Mouse (Mus musculus) spleen, postnatal 36 days (tissue): ENCODE data around the gene Calml4.

Source experiments
- DNase-seq, 2 experiments: peaks; one replicate each; pipeline ENCODE4 v3.0.0; 2022; ENCODE audit warnings: low spot score in 2 of 2, mixed read lengths in 1 of 2

The Calml4 gene

DNA sequence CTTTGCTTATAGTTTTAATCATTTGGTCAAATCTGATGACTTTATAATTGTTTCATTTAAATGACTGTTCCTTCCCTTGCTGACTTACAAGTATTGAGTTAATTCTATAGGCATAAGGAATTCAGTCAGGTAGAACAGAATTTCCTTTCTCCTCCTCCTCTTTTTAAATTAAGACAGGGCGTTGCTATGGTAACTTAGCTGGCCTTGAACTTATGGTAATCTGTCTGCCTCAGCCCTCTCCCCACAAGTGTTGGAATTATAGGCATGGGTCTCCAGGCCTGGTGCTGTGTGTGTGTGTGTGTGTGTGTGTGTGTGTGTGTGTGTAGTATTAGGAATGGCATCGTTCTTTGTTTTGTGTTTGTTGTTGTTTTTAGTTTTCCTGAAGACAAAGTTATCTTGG, 43.9 kb downstream of the Calml4 start:
- DNase-seq = no peak

- DNase-seq = no peak
These were observed 46.0 kb downstream of the Calml4 start for GRCm38 (mm10) chr9:62903841-62904240.

GRCm38 (mm10) chr9:62905039-62905438, 47.2 kb downstream of the Calml4 start:
- DNase-seq = no peak

- DNase-seq = no peak
These were observed 55.6 kb downstream of the Calml4 start for GRCm38 (mm10) chr9:62913390-62914069.

- no peak for DNase-seq
These were observed 59.2 kb downstream of the Calml4 start for GRCm38 (mm10) chr9:62917059-62917458.

- DNase-seq = peak in 1 of 2 experiments; percentile 9
These were observed 63.0 kb downstream of the Calml4 start for GRCm38 (mm10) chr9:62920877-62921276.

- no peak for DNase-seq
These were observed 67.2 kb downstream of the Calml4 start for GRCm38 (mm10) chr9:62924886-62925610.
